Mouse (Mus musculus) neural tube, embryonic 15.5 days (tissue): Measurements from ENCODE around the gene Lsamp. TPM values are rescaled to one million over a fixed set of nuclear protein-coding genes. Genes with fewer than 3 reads are reported as not detected.

ENCODE experiments used
- ATAC-seq: fragments of 200-750 bp; cut with Nextera tagmentation; 2 replicates; pipeline ENCODE4 v1.8.0; 2017; ENCODE audit warnings: mild to moderate bottlenecking, moderate TSS enrichment, moderate library complexity; ENCODE audit not compliant: low FRiP score
- H3K27ac ChIP-seq: fragments of 300-500 bp; sonication (generic); replicated peaks from 2 replicates; pipeline ENCODE4 v1.5.1; 2015; ENCODE audit warnings: mild to moderate bottlenecking, inconsistent platforms
- H3K27me3 ChIP-seq: fragments of 300-500 bp; sonication (generic); replicated peaks from 2 replicates; pipeline ENCODE4 v1.6.1; 2015; ENCODE audit warnings: inconsistent platforms
- H3K36me3 ChIP-seq: fragments of 300-500 bp; sonication (generic); 2 replicates; pipeline ENCODE4 v1.6.1; 2015; ENCODE audit warnings: inconsistent platforms
- H3K4me1 ChIP-seq: fragments of 300-500 bp; sonication (generic); 2 replicates; pipeline ENCODE4 v1.6.1; 2015; ENCODE audit warnings: inconsistent platforms
- H3K4me2 ChIP-seq: fragments of 300-500 bp; sonication (generic); 2 replicates; pipeline ENCODE4 v1.6.1; 2015; ENCODE audit warnings: inconsistent platforms, mild to moderate bottlenecking, moderate library complexity
- H3K4me3 ChIP-seq: fragments of 300-500 bp; sonication (generic); replicated peaks from 2 replicates; pipeline ENCODE4 v1.5.1; 2015; ENCODE audit warnings: mild to moderate bottlenecking, inconsistent platforms
- H3K9ac ChIP-seq: fragments of 300-500 bp; sonication (generic); replicated peaks from 2 replicates; pipeline ENCODE4 v1.6.1; 2015; ENCODE audit warnings: mild to moderate bottlenecking, inconsistent platforms
- H3K9me3 ChIP-seq: fragments of 300-500 bp; sonication (generic); replicated peaks from 2 replicates; pipeline ENCODE4 v1.6.1; 2016; ENCODE audit warnings: inconsistent platforms
- WGBS: fragments of 180-500 bp; shearing (Covaris S2); methylation state at CpG from one replicate; pipeline ENCODE4 v1.1.7; 2015; ENCODE audit warnings: mixed read lengths; 5-methylcytosine and 5-hydroxymethylcytosine counted together
- polyA plus RNA-seq: library from polyadenylated mRNA; unstranded; fragments of >200 nt; fragmentation: Nextera tagmentation; extraction: Ambion mirVana; gene quantifications from 2 replicates; pipeline ENCODE4 v1.2.1, GENCODE M21; 2015

Lsamp gene
- polyA plus RNA-seq, 1 experiment from 2014 or later: 124 TPM

DNA sequence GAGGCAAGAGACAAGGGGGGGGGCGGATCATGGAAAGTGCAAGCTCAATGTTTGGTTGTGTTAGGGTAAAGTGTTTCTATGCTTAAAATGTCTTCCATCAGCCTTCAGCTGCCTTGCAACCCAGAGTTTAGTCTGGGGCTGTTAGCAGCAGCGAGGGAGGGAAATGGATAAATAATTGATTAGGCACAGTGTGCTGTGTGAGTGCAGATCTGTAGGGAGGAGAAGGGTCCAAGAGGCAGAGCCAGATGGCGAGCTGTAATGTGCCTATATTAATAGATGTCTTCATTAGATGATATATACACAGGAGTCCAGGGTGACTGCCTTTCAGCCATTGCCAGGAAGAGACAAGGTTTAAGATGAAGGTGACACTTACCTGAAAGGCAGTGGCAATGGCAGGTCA lies 725.9 kb downstream of the Lsamp start:
- H3K27me3 ChIP-seq: no peaks in the 10 kb centered on the region
- H3K4me2 ChIP-seq: no peak overlapping the region
- no peak overlapping the region for H3K9ac ChIP-seq
- no peak overlapping the region for H3K4me3 ChIP-seq
- no peak overlapping the region for H3K27ac ChIP-seq
- WGBS: 43% methylated on average over 3 of the region's 3 CpGs
- no peaks in the 10 kb centered on the region for H3K9me3 ChIP-seq
- no peak for ATAC-seq
- H3K36me3 ChIP-seq: no peaks in the 10 kb centered on the region
- peaks cover 22% of the 10 kb centered on the region for H3K4me1 ChIP-seq

DNA sequence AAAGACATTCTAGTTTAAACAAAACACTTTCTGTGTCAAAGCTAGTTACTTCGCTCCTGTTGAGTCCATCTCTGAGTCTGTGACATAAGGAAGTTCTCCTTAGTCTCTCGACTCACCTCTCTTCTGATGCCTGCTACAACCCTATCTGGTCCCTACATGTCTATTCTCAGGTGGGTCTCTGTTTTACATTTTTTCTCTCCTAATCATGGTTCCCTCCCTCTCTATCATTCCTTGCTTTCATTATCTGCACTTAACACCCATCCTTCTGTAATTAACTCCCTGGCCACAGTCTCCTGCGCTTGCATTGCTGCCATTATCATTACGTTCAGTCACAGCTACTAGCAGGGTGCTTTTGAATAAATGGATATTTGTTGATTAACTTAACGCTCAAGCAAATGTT lies 726.3 kb downstream of the Lsamp start:
- Histone ChIP-seq H3K4me3 (no peak overlapping the region), H3K36me3 (no peaks in the 10 kb centered on the region), H3K4me2 (no peak overlapping the region), H3K27me3 (no peaks in the 10 kb centered on the region), H3K4me1 (peaks cover 22% of the 10 kb centered on the region), H3K9ac (no peak overlapping the region), H3K9me3 (no peaks in the 10 kb centered on the region), H3K27ac (no peak overlapping the region)
- 45% methylated on average over 5 of the region's 5 CpGs for WGBS
- no peak for ATAC-seq

DNA sequence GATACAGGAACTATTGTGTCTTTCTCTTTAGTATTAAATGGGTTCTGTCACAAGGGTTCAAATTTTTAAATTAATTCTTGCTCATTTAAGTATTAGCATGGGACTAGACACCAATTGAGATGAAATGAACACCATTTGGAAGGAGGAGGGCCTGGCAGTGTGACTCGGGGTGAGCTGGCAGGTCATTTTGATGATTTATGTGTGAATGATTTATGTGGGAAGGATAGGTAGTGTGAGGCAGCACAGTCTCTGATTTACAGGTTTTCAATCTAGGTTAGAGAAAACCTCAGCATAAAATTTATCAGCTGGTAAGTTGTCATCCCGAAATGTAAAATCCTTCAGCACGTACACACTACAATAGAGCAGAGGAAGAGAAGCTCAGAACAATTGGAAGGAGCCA lies 729.6 kb downstream of the Lsamp start:
- no peak for ATAC-seq
- Histone ChIP-seq H3K4me1 (peaks cover 13% of the 10 kb centered on the region; the same call in 1 of the 2 replicates), H3K4me3 (no peak overlapping the region), H3K36me3 (no peaks in the 10 kb centered on the region), H3K9ac (no peak overlapping the region), H3K4me2 (no peak overlapping the region), H3K27ac (no peak overlapping the region), H3K9me3 (no peaks in the 10 kb centered on the region), H3K27me3 (no peaks in the 10 kb centered on the region)
- 32% methylated on average over 3 of the region's 3 CpGs for WGBS

DNA sequence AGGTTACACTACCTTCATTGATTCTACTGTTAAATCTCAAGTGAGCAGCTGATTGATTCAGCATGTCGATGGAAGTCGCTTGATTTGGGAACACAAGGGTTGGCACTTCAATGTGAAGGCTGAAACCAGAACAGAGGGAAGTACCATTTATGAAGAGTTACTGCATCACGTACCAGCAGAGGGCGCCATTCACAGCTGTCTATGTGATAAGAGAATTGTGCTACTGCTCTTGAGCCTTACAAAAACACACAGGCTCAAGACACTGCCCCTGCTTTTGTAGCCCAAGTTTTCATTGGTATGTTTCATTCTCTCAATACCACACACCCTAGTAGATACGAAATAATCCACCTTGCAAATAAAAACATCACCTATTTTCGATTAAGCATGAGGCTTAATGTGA lies 754.9 kb downstream of the Lsamp start:
- Histone ChIP-seq H3K4me2 (no peak overlapping the region), H3K4me3 (no peak overlapping the region), H3K27ac (no peak overlapping the region), H3K4me1 (peaks cover 3% of the 10 kb centered on the region; the same call in 1 of the 2 replicates), H3K9ac (no peak overlapping the region), H3K9me3 (no peaks in the 10 kb centered on the region), H3K27me3 (no peaks in the 10 kb centered on the region), H3K36me3 (no peaks in the 10 kb centered on the region)
- 37% methylated on average over 6 of the region's 6 CpGs for WGBS
- ATAC-seq: no peak

DNA sequence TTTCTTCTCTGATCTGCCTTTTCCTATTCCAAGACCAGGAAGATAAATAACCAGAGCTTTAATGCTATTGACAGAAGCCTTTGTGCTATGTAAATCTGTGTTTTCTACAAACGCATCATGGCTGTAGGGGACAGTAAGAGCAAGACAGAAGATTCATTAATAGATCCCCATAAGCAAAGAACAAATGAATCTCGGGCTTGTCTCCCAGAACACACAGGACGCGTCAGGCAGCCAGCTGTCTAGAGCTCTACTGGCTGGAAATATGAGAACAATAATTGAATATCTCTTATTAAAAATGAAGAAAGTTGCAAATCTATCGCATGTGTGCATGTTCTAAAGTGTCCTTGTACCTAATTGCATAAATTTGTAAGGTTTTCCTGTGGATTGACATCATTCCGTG lies 755.6 kb downstream of the Lsamp start:
- H3K36me3 ChIP-seq: no peaks in the 10 kb centered on the region
- no peaks in the 10 kb centered on the region for H3K27me3 ChIP-seq
- H3K9me3 ChIP-seq: no peaks in the 10 kb centered on the region
- H3K4me1 ChIP-seq: peaks cover 3% of the 10 kb centered on the region; the same call in 1 of the 2 replicates
- no peak overlapping the region for H3K27ac ChIP-seq
- H3K4me2 ChIP-seq: no peak overlapping the region
- no peak overlapping the region for H3K9ac ChIP-seq
- WGBS: 60% methylated on average over 6 of the region's 6 CpGs
- no peak overlapping the region for H3K4me3 ChIP-seq
- ATAC-seq: no peak

DNA sequence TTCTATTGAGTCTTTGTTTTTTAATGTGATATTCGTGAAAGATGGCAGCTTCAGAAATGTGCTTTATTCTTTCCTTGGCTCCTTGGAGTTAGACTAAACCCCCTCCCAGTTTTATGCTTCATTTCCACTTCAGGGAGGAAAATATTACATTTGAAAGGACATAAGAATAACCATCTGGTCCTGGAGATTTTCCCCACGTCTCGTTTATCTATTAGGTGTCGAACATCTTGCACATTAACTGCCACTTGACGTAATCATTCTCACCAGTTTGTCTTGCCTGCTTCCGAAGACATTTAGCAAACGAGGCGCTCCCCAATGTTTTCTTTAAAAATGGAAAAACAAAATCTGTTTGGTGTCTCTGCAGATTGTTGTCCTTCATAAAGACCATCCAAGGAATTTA lies 756.1 kb downstream of the Lsamp start:
- no peak overlapping the region for H3K9ac ChIP-seq
- peaks cover 3% of the 10 kb centered on the region; the same call in 1 of the 2 replicates for H3K4me1 ChIP-seq

DNA sequence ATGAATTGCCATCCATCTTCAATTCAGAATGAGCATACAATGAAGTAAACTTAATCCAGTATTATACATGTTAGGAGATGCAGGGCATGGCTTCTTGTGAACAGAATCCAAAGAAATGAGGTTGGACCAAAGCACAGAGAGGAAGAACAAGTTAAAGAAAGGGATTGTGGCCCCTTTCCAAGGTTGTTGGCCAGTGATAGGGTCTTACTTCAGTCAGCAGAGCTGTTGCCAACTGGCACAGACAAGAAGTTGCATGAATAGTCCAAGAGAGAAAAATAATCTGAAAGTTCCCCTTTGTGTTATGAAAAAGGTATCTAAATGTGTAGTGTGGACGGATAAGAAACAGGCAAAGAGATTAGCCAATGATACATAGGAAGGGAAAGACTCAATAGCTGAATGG lies 843.0 kb downstream of the Lsamp start:
- no peak for ATAC-seq
- WGBS: 71% methylated on average over 1 of the region's 1 CpGs
- no peak overlapping the region for H3K27ac ChIP-seq
- no peaks in the 10 kb centered on the region for H3K9me3 ChIP-seq
- H3K4me1 ChIP-seq: no peaks in the 10 kb centered on the region
- no peaks in the 10 kb centered on the region for H3K36me3 ChIP-seq
- H3K9ac ChIP-seq: no peak overlapping the region
- H3K27me3 ChIP-seq: no peaks in the 10 kb centered on the region
- no peak overlapping the region for H3K4me2 ChIP-seq
- no peak overlapping the region for H3K4me3 ChIP-seq

More for the DNA sequence above, 756.1 kb downstream of the Lsamp start:
- Histone ChIP-seq H3K9me3 (no peaks in the 10 kb centered on the region), H3K4me2 (no peak overlapping the region), H3K27ac (no peak overlapping the region), H3K36me3 (no peaks in the 10 kb centered on the region), H3K27me3 (no peaks in the 10 kb centered on the region), H3K4me3 (no peak overlapping the region)
- 68% methylated on average over 8 of the region's 8 CpGs for WGBS
- no peak for ATAC-seq

DNA sequence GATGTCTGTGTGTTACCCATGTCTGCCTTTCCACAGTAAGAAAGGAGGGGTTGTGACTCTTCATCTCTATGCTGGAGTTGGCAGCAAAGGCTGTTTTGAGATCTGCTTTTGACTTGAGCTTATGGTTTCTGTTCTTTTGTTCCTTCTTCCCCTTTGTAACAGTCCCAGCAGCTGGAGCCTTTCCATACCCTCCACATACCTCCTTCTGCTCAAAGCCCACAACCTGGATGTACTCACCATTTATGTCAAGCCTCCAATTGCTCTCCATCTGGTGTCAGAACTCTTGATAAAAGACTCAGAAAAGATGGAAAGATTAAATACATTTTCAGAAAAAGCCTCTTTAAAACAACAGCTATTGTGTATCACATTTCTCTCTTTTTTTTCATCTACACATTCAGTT lies 847.4 kb downstream of the Lsamp start:
- Histone ChIP-seq H3K4me2 (no peak overlapping the region), H3K9me3 (no peaks in the 10 kb centered on the region), H3K4me3 (no peak overlapping the region), H3K4me1 (no peaks in the 10 kb centered on the region), H3K36me3 (no peaks in the 10 kb centered on the region), H3K27ac (no peak overlapping the region), H3K27me3 (no peaks in the 10 kb centered on the region), H3K9ac (no peak overlapping the region)
- ATAC-seq: no peak

DNA sequence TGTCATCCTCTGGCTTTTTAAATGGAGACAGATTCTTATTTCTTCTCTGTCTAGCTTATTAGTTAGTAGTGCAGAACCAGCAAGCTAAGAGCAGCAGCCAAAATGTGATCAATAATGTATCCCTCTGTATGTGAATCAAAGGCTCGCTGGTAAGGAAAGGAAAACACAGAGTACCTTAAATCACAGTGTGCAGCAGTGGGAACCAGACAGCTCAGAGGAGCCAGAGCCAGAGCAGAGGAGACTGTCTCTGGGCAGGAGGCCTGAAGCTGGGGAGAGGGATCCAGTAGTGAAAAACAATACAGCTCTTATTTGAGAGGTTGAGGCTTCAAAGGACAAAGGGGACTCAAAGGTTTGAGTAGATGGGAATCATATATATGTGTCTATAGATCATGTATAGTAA lies 857.6 kb downstream of the Lsamp start:
- H3K4me2 ChIP-seq: no peak overlapping the region
- no peaks in the 10 kb centered on the region for H3K4me1 ChIP-seq
- ATAC-seq: no peak
- H3K36me3 ChIP-seq: no peaks in the 10 kb centered on the region
- no peak overlapping the region for H3K9ac ChIP-seq
- H3K27me3 ChIP-seq: no peaks in the 10 kb centered on the region
- no peaks in the 10 kb centered on the region for H3K9me3 ChIP-seq
- H3K4me3 ChIP-seq: no peak overlapping the region
- 0 out of 2 replicates have a peak overlapping the region, but pooled peaks have one; percentile 18 for H3K27ac ChIP-seq
- WGBS: 21% methylated on average over 1 of the region's 1 CpGs

DNA sequence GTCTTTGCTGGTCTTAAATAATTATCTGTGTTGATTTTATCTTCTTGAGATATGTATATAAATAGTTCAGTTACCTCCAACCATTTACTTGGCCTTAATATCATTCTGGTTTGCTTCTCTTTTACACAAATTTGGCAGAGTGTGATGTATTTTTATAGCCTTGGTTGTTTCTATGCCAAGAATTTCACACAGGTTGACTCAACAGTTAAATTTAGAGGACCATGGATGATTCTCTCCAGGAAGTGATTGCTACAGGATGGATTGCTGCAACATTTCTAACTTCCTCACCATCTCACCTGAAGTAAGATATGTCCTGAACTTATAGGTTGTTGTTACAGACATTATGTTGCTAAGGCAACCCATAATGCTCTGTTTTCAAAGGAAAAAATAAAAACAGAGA lies 882.6 kb downstream of the Lsamp start:
- Histone ChIP-seq H3K4me3 (no peak overlapping the region), H3K4me2 (no peak overlapping the region), H3K27me3 (no peaks in the 10 kb centered on the region), H3K27ac (no peak overlapping the region), H3K4me1 (no peaks in the 10 kb centered on the region), H3K9me3 (no peaks in the 10 kb centered on the region), H3K9ac (no peak overlapping the region), H3K36me3 (no peaks in the 10 kb centered on the region)
- ATAC-seq: no peak

DNA sequence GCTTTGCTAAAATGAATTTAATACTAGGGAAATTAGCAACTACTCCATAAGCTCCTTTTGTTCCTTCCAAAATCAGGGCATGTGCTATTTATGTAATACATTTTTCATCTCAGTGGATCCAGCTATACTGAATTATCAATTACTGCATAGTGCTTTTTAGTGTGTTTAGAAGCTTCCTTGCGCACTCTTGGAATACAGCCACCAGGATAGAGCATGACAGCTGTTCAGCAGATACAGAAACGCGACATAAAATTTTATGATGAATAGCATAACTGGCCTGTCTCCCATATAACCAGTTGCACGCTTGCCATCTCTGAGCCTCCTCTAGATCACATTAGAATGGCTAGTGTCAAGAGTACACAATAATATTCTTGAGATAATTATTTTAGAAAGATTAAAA lies 894.1 kb downstream of the Lsamp start:
- no peaks in the 10 kb centered on the region for H3K4me1 ChIP-seq
- no peaks in the 10 kb centered on the region for H3K36me3 ChIP-seq
- H3K4me3 ChIP-seq: no peak overlapping the region
- H3K4me2 ChIP-seq: no peak overlapping the region
- no peak for ATAC-seq
- H3K9ac ChIP-seq: no peak overlapping the region
- H3K9me3 ChIP-seq: no peaks in the 10 kb centered on the region
- no peak overlapping the region for H3K27ac ChIP-seq
- H3K27me3 ChIP-seq: no peaks in the 10 kb centered on the region
- 57% methylated on average over 4 of the region's 4 CpGs for WGBS

DNA sequence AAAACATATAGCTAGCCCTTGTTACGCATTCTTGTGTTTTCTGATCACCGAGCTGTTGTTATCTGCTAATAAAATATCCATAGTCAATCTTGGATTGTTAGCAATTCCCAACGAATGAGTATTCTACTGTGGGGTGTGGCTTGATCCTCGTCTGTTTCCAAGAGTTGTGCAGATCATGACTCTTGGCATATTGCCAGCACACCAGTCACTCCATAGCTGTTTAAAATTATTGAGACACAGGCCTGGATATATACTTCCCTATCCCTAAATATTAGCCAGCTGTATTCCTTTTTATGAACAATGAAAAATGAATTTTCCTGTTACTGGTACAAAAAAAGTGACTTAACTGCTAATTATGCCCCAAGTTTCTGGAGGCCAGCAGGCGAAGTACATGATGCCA lies 897.8 kb downstream of the Lsamp start:
- Histone ChIP-seq H3K9me3 (no peaks in the 10 kb centered on the region), H3K27ac (no peak overlapping the region), H3K27me3 (no peaks in the 10 kb centered on the region), H3K4me2 (no peak overlapping the region), H3K9ac (no peak overlapping the region), H3K4me3 (no peak overlapping the region), H3K36me3 (no peaks in the 10 kb centered on the region), H3K4me1 (no peaks in the 10 kb centered on the region)
- 77% methylated on average over 5 of the region's 5 CpGs for WGBS
- no peak for ATAC-seq

DNA sequence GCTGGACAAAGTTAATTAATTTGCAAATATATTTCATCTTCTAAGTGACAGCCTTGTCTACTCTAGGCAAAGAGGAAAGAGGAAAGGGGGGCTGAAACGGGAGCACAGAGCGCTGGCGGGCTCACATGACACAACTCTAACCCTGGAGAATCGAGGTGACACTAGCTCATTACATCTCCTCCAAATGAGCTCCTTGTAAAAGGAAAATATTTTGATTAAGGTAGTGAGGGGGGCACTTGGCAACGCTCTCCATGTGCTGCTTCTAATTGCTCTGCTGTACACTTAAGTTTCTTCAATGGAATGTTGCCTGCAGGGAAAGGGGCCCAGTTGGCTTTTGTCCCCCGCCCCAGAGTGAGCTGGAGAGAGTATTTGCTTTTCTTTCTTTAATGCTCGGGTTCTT lies 907.2 kb downstream of the Lsamp start:
- no peak for ATAC-seq
- H3K4me3 ChIP-seq: no peak overlapping the region
- no peaks in the 10 kb centered on the region for H3K9me3 ChIP-seq
- H3K4me1 ChIP-seq: peaks cover 3% of the 10 kb centered on the region; the same call in 1 of the 2 replicates
- no peaks in the 10 kb centered on the region for H3K36me3 ChIP-seq
- H3K9ac ChIP-seq: no peak overlapping the region
- H3K27me3 ChIP-seq: no peaks in the 10 kb centered on the region
- 51% methylated on average over 7 of the region's 7 CpGs for WGBS
- no peak overlapping the region for H3K27ac ChIP-seq
- no peak overlapping the region for H3K4me2 ChIP-seq
